Mouse (Mus musculus) left cerebral cortex, adult 9 months (tissue): ENCODE data around the gene Acad12.
"Not testable (repeated sequence)": the region's sequence is repeated elsewhere in the genome, so short reads cannot be mapped to it uniquely, and the experiment has no call there.

Experiments used
- DNase-seq, 2 experiments: peaks; one replicate each; pipeline ENCODE4 v3.0.0; 2022; ENCODE audit warnings: low spot score in 2 of 2

Acad12 gene

GRCm38 (mm10) chr5:121618592-121619513, at the start of gene Acad12:
TSS of gene Acad12 (minus strand) at chr5:121618938.
- DNase-seq = peak in 1 of 2 experiments; percentile 70

- no peak for DNase-seq
Observed at GRCm38 (mm10) chr5:121668411-121668810, 49.7 kb upstream of the Acad12 start.

- DNase-seq = no peak
Observed at GRCm38 (mm10) chr5:121667067-121667466, 48.3 kb upstream of the Acad12 start.

- DNase-seq = no peak
Observed at GRCm38 (mm10) chr5:121664971-121665370, 46.2 kb upstream of the Acad12 start.

- DNase-seq = no peak
Observed at GRCm38 (mm10) chr5:121664078-121664477, 45.3 kb upstream of the Acad12 start.

GRCm38 (mm10) chr5:121663456-121663855, 44.7 kb upstream of the Acad12 start:
- DNase-seq = no peak

GRCm38 (mm10) chr5:121661494-121661893, 42.8 kb upstream of the Acad12 start:
- no peak for DNase-seq

GRCm38 (mm10) chr5:121660897-121661254, 42.1 kb upstream of the Acad12 start:
- DNase-seq = peak in 1 of 2 experiments; percentile 21

- DNase-seq = peak; percentile 82 to 93
Observed at GRCm38 (mm10) chr5:121660059-121660896, 41.5 kb upstream of the Acad12 start, which contains the start of the genes Acad10 and Brap. TSS of gene Acad10 (minus strand) at chr5:121660514. TSS of gene Brap (plus strand) at chr5:121660563.

- not testable (repeated sequence) for DNase-seq
Observed at GRCm38 (mm10) chr5:121657656-121658055, 38.9 kb upstream of the Acad12 start.

- not testable (repeated sequence) for DNase-seq
Observed at GRCm38 (mm10) chr5:121656866-121657265, 38.1 kb upstream of the Acad12 start.

GRCm38 (mm10) chr5:121654526-121654925, 35.8 kb upstream of the Acad12 start:
- DNase-seq = no peak

- no peak for DNase-seq
Observed at GRCm38 (mm10) chr5:121649134-121649533, 30.4 kb upstream of the Acad12 start.

GRCm38 (mm10) chr5:121639601-121640000, 20.9 kb upstream of the Acad12 start:
- no peak for DNase-seq

GRCm38 (mm10) chr5:121637296-121637695, 18.6 kb upstream of the Acad12 start:
- no peak for DNase-seq

GRCm38 (mm10) chr5:121634668-121635067, 15.9 kb upstream of the Acad12 start:
- no peak for DNase-seq

- DNase-seq = no peak
Observed at GRCm38 (mm10) chr5:121632804-121633203, 14.1 kb upstream of the Acad12 start.

GRCm38 (mm10) chr5:121631106-121631647, 12.4 kb upstream of the Acad12 start:
- DNase-seq = not testable (repeated sequence)

- DNase-seq = peak in 1 of 2 experiments; percentile 74
Observed at GRCm38 (mm10) chr5:121627871-121628270, 9.1 kb upstream of the Acad12 start.

GRCm38 (mm10) chr5:121623241-121623640, 4.5 kb upstream of the Acad12 start:
- no peak for DNase-seq

- DNase-seq = no peak
Observed at GRCm38 (mm10) chr5:121621102-121621501, 2.4 kb upstream of the Acad12 start.

- not testable (repeated sequence) for DNase-seq
Observed at GRCm38 (mm10) chr5:121614921-121615320, 3.8 kb downstream of the Acad12 start.
